Mouse (Mus musculus) erythroblast, adult 5-6 weeks (primary cell): ENCODE data around the gene Olfr904. TPM values are rescaled to one million over a fixed set of nuclear protein-coding genes. Genes with fewer than 3 reads are reported as not detected.
"Not testable (repeated sequence)": the region's sequence is repeated elsewhere in the genome, so short reads cannot be mapped to it uniquely, and the experiment has no call there.

Source experiments
- ATAC-seq: replicated peaks from 2 replicates; pipeline ENCODE4 v1.8.0; 2016; ENCODE audit warnings: moderate number of reproducible peaks, mild to moderate bottlenecking, moderate TSS enrichment, inconsistent platforms; ENCODE audit not compliant: poor library complexity, low FRiP score, severe bottlenecking
- total RNA-seq, 2 experiments: library from RNA; stranded (forward) in 1 of 2; stranded (reverse) in 1 of 2; fragments of 150-400 nt in 1 of 2; fragments of 200-764, 138-1000 nt in 1 of 2; gene quantifications; 2 replicates each; pipeline versions ENCODE4 v1.2.3 to v1.2.4; 2015 to 2017; ENCODE audit warnings: low replicate concordance in 2 of 2

Olfr904 gene
- not detected in 2 replicates for total RNA-seq (2015; ENCODE audit: low replicate concordance)
- not detected in 2 replicates for total RNA-seq (2017; ENCODE audit: low replicate concordance)

- no peak for ATAC-seq
Measured at GRCm38 (mm10) chr9:38462844-38463243, at the start of gene Olfr904. Gene Olfr904 (plus strand): TSS chr9:38463144.

GRCm38 (mm10) chr9:38413502-38413901 is 49.4 kb upstream of the Olfr904 start:
- not testable (repeated sequence) for ATAC-seq

DNA sequence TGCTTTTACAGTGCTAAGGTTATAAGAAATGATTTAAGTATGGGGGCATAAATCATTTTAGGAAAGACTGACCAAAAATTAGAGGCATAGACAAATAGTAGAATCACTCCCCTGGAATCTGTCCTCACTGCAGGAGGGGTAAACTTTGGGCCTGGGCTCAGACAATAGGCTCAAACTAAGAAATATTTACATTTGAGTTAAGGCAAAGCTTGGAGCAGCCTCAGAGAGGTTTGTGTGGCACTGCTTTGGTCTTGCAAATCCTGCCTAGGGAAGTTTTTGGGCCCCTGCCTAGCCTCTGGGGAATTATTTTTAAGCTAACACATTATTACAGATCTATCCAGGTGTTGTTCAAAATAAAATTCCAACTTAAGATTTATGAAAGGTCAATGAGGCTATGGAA is 39.1 kb upstream of the Olfr904 start:
- no peak for ATAC-seq

GRCm38 (mm10) chr9:38427026-38427425 is 35.9 kb upstream of the Olfr904 start:
- ATAC-seq, result no peak

GRCm38 (mm10) chr9:38429155-38429554 is 33.8 kb upstream of the Olfr904 start, which contains the start of gene Olfr901:
Gene Olfr901 (plus strand): TSS chr9:38429455.
- ATAC-seq, result no peak

GRCm38 (mm10) chr9:38447352-38447751 is 15.6 kb upstream of the Olfr904 start, which contains the start of gene Olfr902:
Gene Olfr902 (plus strand): TSS chr9:38447652.
- no peak for ATAC-seq

DNA sequence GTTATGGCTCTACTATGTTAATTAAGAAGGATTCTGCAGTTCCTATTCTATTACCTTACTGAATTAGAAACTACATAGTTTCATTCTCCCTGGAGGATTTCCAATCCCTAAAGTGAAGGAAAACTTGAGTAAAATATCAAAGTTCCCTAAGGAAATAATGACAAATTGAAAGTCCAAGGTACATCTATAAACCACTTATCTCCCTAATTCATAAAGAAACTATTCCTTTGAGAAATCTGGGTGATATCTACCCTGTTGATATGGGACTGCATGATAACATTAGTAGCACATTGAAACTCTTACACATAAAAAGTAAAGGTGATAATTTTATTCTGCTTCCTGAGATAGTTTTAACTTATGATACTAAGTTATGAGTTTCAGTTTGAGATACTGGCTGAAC is 7.9 kb downstream of the Olfr904 start, which contains the start of gene Olfr905:
Gene Olfr905 (plus strand): TSS at position 301 of the 400 bp plus-strand sequence.
- no peak for ATAC-seq

DNA sequence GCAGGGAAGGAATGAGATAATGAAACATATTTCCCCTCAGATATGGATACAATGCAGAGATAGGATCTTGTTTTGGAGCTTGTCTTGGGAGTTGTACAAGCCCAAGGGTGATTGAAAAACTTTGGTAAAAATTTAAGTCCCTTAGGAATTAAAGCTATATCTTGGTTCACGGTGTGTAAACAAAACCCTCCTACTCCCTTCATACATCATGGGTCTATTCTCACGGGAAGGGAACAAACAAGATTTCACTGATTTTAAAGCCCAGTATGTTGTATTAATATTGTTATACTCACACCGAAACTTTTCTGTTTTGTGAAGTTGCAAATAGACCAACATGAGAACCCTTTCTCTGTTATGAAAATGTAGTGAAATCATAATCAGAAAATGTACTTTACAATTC is 23.8 kb downstream of the Olfr904 start, which contains the start of gene Olfr906:
Gene Olfr906 (plus strand): TSS at position 301 of the 400 bp plus-strand sequence.
- no peak for ATAC-seq

GRCm38 (mm10) chr9:38495501-38495900 is 32.6 kb downstream of the Olfr904 start, which contains the start of gene Olfr907:
Gene Olfr907 (plus strand): TSS chr9:38495801.
- ATAC-seq, result no peak

- no peak for ATAC-seq
Measured at GRCm38 (mm10) chr9:38512353-38512752, 49.4 kb downstream of the Olfr904 start.

Other genes starting within 250 kb of the Olfr904 start
- not detected in 2 replicates for gene Olfr894, start 245.1 kb upstream of the Olfr904 start, total RNA-seq (2015; ENCODE audit: low replicate concordance)
- not detected in 2 replicates for gene Olfr894, start 245.1 kb upstream of the Olfr904 start, total RNA-seq (2017; ENCODE audit: low replicate concordance)
- not detected in 2 replicates for gene Olfr143, start 210.4 kb upstream of the Olfr904 start, total RNA-seq (2015; ENCODE audit: low replicate concordance)
- gene Olfr143, start 210.4 kb upstream of the Olfr904 start, total RNA-seq (2017; ENCODE audit: low replicate concordance), result not detected in 2 replicates
- not detected in 2 replicates for gene Olfr895, start 195.3 kb upstream of the Olfr904 start, total RNA-seq (2015; ENCODE audit: low replicate concordance)
- gene Olfr895, start 195.3 kb upstream of the Olfr904 start, total RNA-seq (2017; ENCODE audit: low replicate concordance), result not detected in 2 replicates
- not detected in 2 replicates for gene Olfr896-ps1, start 172.0 kb upstream of the Olfr904 start, total RNA-seq (2015; ENCODE audit: low replicate concordance)
- gene Olfr896-ps1, start 172.0 kb upstream of the Olfr904 start, total RNA-seq (2017; ENCODE audit: low replicate concordance), result not detected in 2 replicates
- not detected in 2 replicates for gene Olfr25, start 134.1 kb upstream of the Olfr904 start, total RNA-seq (2015; ENCODE audit: low replicate concordance)
- gene Olfr25, start 134.1 kb upstream of the Olfr904 start, total RNA-seq (2017; ENCODE audit: low replicate concordance), result not detected in 2 replicates
- not detected in 2 replicates for gene Olfr898, start 114.7 kb upstream of the Olfr904 start, total RNA-seq (2015; ENCODE audit: low replicate concordance)
- 0.14 TPM in 1 of 2 replicates, not detected in the other for gene Olfr898, start 114.7 kb upstream of the Olfr904 start, total RNA-seq (2017; ENCODE audit: low replicate concordance)
- gene Olfr250, start 96.2 kb upstream of the Olfr904 start, total RNA-seq (2015; ENCODE audit: low replicate concordance), result not detected in 2 replicates
- gene Olfr250, start 96.2 kb upstream of the Olfr904 start, total RNA-seq (2017; ENCODE audit: low replicate concordance), result not detected in 2 replicates
- gene Olfr251, start 86.1 kb upstream of the Olfr904 start, total RNA-seq (2015; ENCODE audit: low replicate concordance), result not detected in 2 replicates
- gene Olfr251, start 86.1 kb upstream of the Olfr904 start, total RNA-seq (2017; ENCODE audit: low replicate concordance), result not detected in 2 replicates
- not detected in 2 replicates for gene Olfr147, start 61.4 kb upstream of the Olfr904 start, total RNA-seq (2015; ENCODE audit: low replicate concordance)
- gene Olfr147, start 61.4 kb upstream of the Olfr904 start, total RNA-seq (2017; ENCODE audit: low replicate concordance), result not detected in 2 replicates
- gene Olfr901, start 33.7 kb upstream of the Olfr904 start, total RNA-seq (2015; ENCODE audit: low replicate concordance), result not detected in 2 replicates
- not detected in 2 replicates for gene Olfr901, start 33.7 kb upstream of the Olfr904 start, total RNA-seq (2017; ENCODE audit: low replicate concordance)
- gene Olfr902, start 15.5 kb upstream of the Olfr904 start, total RNA-seq (2015; ENCODE audit: low replicate concordance), result not detected in 2 replicates
- not detected in 2 replicates for gene Olfr902, start 15.5 kb upstream of the Olfr904 start, total RNA-seq (2017; ENCODE audit: low replicate concordance)
- gene Olfr905, start 8.0 kb downstream of the Olfr904 start, total RNA-seq (2015; ENCODE audit: low replicate concordance), result not detected in 2 replicates
- not detected in 2 replicates for gene Olfr905, start 8.0 kb downstream of the Olfr904 start, total RNA-seq (2017; ENCODE audit: low replicate concordance)
- gene Olfr906, start 23.9 kb downstream of the Olfr904 start, total RNA-seq (2015; ENCODE audit: low replicate concordance), result not detected in 2 replicates
- gene Olfr906, start 23.9 kb downstream of the Olfr904 start, total RNA-seq (2017; ENCODE audit: low replicate concordance), result not detected in 2 replicates
- not detected in 2 replicates for gene Olfr907, start 32.7 kb downstream of the Olfr904 start, total RNA-seq (2015; ENCODE audit: low replicate concordance)
- not detected in 2 replicates for gene Olfr907, start 32.7 kb downstream of the Olfr904 start, total RNA-seq (2017; ENCODE audit: low replicate concordance)
- gene Olfr911-ps1, start 58.4 kb downstream of the Olfr904 start, total RNA-seq (2015; ENCODE audit: low replicate concordance), result not detected in 2 replicates
- not detected in 2 replicates for gene Olfr911-ps1, start 58.4 kb downstream of the Olfr904 start, total RNA-seq (2017; ENCODE audit: low replicate concordance)
- gene Olfr910, start 74.7 kb downstream of the Olfr904 start, total RNA-seq (2015; ENCODE audit: low replicate concordance), result not detected in 2 replicates
- not detected in 2 replicates for gene Olfr910, start 74.7 kb downstream of the Olfr904 start, total RNA-seq (2017; ENCODE audit: low replicate concordance)
- gene Olfr912, start 117.0 kb downstream of the Olfr904 start, total RNA-seq (2015; ENCODE audit: low replicate concordance), result not detected in 2 replicates
- gene Olfr912, start 117.0 kb downstream of the Olfr904 start, total RNA-seq (2017; ENCODE audit: low replicate concordance), result not detected in 2 replicates
- gene Olfr913, start 129.6 kb downstream of the Olfr904 start, total RNA-seq (2015; ENCODE audit: low replicate concordance), result not detected in 2 replicates
- gene Olfr913, start 129.6 kb downstream of the Olfr904 start, total RNA-seq (2017; ENCODE audit: low replicate concordance), result not detected in 2 replicates
- gene Olfr914, start 142.0 kb downstream of the Olfr904 start, total RNA-seq (2015; ENCODE audit: low replicate concordance), result not detected in 2 replicates
- not detected in 2 replicates for gene Olfr914, start 142.0 kb downstream of the Olfr904 start, total RNA-seq (2017; ENCODE audit: low replicate concordance)
- gene Olfr916, start 196.7 kb downstream of the Olfr904 start, total RNA-seq (2015; ENCODE audit: low replicate concordance), result not detected in 2 replicates
- gene Olfr916, start 196.7 kb downstream of the Olfr904 start, total RNA-seq (2017; ENCODE audit: low replicate concordance), result not detected in 2 replicates
- not detected in 2 replicates for gene Olfr917, start 202.7 kb downstream of the Olfr904 start, total RNA-seq (2015; ENCODE audit: low replicate concordance)
- not detected in 2 replicates for gene Olfr917, start 202.7 kb downstream of the Olfr904 start, total RNA-seq (2017; ENCODE audit: low replicate concordance)
- gene Olfr918, start 211.5 kb downstream of the Olfr904 start, total RNA-seq (2015; ENCODE audit: low replicate concordance), result not detected in 2 replicates
- not detected in 2 replicates for gene Olfr918, start 211.5 kb downstream of the Olfr904 start, total RNA-seq (2017; ENCODE audit: low replicate concordance)
- gene Olfr919, start 240.5 kb downstream of the Olfr904 start, total RNA-seq (2015; ENCODE audit: low replicate concordance), result not detected in 2 replicates
- gene Olfr919, start 240.5 kb downstream of the Olfr904 start, total RNA-seq (2017; ENCODE audit: low replicate concordance), result not detected in 2 replicates